Mouse (Mus musculus): ENCODE measurements around the gene Cideb.

GRCm38 (mm10) chr14:55768555-55768954, 10.3 kb upstream of the Cideb start:
- TF ChIP-seq MYOG (IDR thresholded peaks at IDR 0.05; ENCODE audit: control insufficient read depth in 1 of 3, insufficient read depth in 1 of 3, insufficient read length in 2 of 3, low read depth in 2 of 3) (no peak), SRF (IDR thresholded peaks at IDR 0.05; ENCODE audit: control insufficient read depth, insufficient read length, low read depth) (no peak), POLR2A (IDR thresholded peaks at IDR 0.05; ENCODE audit: insufficient read length, low read depth) (no peak), MAX (IDR thresholded peaks at IDR 0.05; ENCODE audit: low read depth) (no peak), MYOD1 (IDR thresholded peaks at IDR 0.05; ENCODE audit: control insufficient read depth in 1 of 3, insufficient read length in 2 of 3, low read depth in 2 of 3) (no peak), E2F4 (IDR thresholded peaks at IDR 0.05; ENCODE audit: insufficient read depth) (no peak), TCF12 (IDR thresholded peaks at IDR 0.05; ENCODE audit: insufficient read depth, poor library complexity, severe bottlenecking) (no peak), POLR2AphosphoS2 (IDR thresholded peaks at IDR 0.05; ENCODE audit: insufficient read length, low read depth) (no peak), REST (IDR thresholded peaks at IDR 0.05; ENCODE audit: insufficient read depth, insufficient read length) (no peak), USF1 (IDR thresholded peaks at IDR 0.05; ENCODE audit: low read depth) (no peak), CEBPB (IDR thresholded peaks at IDR 0.05; ENCODE audit: insufficient read depth, poor library complexity, severe bottlenecking) (no peak), TCF3 (IDR thresholded peaks at IDR 0.05; ENCODE audit: insufficient read length, low read depth) (no peak)
